Mouse (Mus musculus): ENCODE results near the gene 2410137M14Rik.
"Not testable (repeated sequence)": the region's sequence is repeated elsewhere in the genome, so short reads cannot be mapped to it uniquely, and the experiment has no call there.

Gene 2410137M14Rik

DNA sequence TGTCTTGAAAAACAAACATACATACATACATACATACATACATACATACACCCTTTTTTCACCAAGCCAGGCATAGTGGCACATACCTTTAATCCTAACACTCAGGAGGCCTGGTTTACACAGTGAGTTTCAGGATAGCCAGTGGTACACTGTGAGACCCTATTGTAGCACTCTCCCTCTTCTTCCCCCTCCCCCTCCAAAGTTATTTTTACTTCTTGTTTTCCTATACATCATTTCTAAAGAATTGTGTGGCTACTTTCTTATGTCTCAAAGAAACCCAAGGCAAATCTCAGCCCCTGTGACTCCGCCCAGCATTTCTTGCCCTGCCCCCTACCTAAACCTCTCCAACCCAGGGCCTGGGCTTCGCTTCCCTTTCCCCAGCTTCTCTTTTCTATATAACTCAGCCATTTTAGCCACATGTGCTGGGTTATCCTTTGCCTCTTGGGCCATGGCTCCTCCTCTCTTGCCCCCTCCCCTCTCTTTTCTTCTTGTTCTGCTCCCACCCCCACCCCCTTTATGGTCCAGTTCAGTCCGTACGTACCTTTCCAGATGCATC is 12.8 kb upstream of the 2410137M14Rik start:
- no peak for DNase-seq (ENCODE audit: low read depth)

DNA sequence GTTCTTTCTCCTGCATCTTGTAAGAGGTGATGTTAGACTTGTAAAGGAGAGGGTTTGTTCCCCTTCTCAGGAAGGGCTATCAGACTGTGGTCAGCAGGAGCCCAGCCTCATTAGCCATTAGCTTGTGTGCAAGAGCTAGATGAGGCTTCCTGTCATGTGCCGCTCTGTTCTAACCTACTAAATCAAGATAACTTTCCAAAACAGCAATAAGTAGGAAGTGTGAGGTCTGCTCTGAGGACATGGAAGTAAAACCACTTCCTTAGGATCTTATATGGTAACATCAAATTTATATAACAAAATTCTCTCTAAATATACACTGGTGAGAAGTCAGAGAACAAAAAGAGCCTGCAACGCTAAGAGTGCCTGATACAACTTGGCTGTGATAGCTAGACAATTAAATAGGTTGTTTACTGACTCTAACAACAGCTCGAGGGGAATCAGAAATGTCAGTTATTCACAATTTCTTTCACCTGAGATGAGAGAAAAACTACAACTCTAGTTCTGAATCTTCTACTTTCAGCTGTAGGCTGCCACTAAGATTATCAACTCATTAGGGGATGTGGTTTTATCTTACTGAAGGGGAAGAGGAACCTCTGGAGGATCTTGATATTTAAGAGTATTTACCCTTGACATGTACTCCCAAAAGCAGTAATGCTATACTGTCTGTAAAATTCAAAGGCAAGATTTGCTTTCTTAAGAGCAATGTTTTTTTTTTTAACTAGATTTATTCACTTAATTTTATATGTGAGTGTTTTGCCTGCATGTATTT is 11.5 kb upstream of the 2410137M14Rik start:
- no peak for DNase-seq (ENCODE audit: low read depth)

DNA sequence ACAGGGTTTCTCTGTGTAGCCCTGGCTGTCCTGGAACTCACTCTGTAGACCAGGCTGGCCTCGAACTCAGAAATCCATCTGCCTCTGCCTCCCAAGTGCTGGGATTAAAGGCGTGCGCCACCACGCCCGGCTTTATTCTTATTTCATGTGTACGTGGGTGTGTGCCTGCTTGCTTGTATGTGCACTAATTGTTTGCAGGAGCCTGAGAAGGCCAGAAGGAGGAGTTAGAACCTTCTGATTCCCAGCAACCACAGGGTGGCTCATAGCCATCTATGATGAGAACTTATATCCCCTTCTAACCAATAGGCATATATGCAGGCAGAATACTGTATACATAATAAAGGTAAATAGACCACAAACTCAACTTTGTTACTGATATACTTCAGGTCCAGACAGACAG is 9.6 kb upstream of the 2410137M14Rik start:
- DNase-seq (ENCODE audit: low read depth), result not testable (repeated sequence)

DNA sequence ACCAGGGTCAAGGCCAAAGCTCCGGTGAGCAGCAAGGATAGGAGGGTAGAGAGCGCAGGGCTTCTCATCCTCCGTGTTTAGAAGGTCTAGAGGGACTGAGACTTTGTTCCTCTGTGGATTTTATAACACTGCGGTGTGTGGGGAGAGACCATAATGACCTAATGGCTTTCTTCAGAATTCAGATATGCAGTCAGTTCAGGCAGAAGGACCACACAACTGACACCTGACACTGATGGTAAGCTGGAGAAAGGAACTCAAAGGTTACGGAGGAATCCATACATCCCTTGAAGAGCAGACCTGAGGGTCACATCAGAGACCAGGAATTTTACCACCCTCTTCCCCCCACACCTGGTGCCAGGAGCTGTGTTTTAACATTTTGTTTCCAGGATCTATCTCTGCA is 8.4 kb upstream of the 2410137M14Rik start, which contains the start of gene H2-M5:
TSS of gene H2-M5 (minus strand) at position 101 of the 400 bp plus-strand sequence.
- no peak for DNase-seq (ENCODE audit: low read depth)

DNA sequence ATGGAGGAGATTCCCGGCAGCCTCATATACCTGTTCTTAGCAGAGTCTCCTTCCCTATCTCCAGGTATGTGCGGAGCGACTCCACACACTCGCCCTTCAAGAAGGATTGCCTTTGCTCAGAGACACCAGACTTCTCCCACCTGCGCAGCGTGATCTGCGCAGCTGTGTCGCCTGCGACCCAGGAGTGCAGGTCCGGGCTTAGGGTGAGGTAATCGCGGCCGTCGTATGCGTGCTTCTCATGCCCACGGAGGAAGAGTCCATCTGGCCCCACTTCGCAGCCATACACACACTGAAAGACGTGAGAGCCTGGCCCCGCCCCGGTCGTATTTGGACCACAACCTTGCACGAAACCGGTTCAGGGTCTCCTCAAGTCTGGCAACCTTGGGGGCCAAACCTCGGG is 7.4 kb upstream of the 2410137M14Rik start:
- no peak for DNase-seq (ENCODE audit: low read depth)

DNA sequence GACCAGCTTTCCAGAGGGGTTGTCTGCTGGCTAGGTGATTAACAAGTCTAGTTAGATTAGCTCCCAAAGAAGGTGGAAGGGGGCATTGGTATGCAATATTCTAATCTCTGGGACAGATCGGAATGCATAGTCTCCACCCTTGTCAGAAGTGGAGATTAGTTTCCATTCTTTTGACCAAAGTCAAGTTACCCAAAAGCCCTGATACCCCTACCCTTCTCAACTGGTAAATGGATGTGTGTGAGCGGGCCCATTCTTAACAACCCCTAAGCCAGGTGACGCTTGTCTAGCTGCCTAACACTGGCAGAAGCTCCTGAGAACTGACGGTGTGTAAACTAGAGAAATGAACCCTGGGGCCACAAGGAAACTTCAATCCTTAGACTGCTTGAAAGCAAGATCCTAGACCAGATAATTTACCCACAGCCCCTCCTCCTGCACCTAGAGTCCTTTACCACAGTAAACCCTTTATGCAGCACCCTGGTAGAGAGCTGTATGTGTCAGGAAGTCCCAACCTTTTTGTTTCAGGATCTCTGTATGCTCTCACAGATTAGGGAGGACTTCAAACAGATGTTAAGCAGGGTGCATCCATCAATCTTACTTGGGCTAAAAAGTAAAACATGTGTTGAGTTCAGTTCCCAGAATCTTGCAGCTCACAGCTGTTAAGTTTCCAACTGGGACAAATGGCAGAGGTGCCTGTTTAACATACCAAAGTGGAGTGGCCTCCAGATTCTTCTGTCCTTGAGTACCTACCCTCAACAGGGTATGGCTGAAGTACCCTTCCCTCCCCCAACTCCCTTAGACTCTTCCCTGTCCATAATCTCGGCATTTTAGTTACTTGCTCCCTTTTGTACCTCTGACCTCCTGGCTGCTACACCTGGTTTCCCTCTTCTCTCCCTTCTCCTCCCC is 1.5 kb upstream of the 2410137M14Rik start:
- no peak for DNase-seq (ENCODE audit: low read depth)

DNA sequence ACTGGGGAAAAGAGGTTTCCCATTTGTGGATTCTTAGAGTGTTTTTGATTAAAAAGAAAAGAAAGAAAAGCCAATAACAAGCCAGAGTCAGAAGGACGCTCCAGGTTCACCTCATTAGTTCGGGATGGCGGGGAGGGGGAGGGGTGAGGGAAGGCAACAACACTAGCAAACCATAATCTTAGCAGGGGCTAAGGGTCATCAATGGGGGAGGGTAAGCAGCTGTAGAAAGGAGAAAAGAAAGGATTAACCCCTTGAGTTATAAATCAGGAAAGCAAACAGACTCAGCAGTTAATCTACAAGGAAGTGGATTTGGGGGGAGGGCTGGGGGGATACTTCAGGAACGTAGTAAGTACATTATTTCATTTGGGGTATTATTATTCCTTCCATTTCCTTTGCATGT is 808 bp upstream of the 2410137M14Rik start:
- DNase-seq (ENCODE audit: low read depth), result no peak

DNA sequence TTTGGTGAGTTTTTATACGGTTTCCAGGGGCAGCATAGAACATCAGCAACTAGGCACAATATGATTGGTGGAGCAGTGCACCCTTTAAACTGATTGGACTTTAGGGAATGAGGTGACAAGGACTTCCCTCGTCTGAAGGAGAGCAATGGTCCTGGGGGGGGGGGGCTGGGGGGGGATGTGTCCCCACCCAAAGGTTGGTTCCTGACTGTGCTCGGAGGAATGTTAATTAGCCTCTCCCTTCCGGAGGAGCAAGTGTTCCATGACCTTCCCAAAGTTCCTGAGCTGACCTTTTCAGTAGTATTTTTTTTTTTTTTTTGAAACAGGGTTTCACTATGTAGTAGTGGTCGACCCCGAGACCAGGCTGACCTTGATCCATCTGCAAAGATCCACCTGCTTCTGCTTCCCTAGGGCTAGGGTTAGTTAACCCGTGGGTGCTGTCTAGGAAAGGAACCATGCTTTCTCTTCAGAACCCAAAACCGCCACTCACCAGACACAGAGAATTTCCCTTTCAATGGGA is 7.7 kb downstream of the 2410137M14Rik start:
- DNase-seq (ENCODE audit: low read depth), result no peak

DNA sequence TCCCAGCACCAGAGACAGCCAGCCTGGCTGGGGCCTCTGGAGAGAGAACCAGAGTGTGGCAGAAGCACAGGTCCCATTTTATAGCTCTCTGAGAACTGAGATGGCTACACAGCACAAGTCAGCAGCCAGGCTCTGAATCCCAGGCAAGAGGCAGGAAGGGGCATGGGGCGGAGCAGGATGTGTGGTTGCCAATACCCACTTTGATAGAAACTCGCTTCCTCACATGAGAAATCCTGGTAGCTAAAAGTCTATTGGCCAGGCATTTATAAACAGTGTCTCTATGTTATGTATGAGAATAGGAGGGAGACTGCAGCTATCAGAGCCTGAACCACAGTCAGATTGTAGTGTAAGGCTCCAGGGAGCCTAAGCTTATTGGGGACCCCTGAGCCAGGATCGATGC is 8.2 kb downstream of the 2410137M14Rik start:
- DNase-seq (ENCODE audit: low read depth), result no peak

DNA sequence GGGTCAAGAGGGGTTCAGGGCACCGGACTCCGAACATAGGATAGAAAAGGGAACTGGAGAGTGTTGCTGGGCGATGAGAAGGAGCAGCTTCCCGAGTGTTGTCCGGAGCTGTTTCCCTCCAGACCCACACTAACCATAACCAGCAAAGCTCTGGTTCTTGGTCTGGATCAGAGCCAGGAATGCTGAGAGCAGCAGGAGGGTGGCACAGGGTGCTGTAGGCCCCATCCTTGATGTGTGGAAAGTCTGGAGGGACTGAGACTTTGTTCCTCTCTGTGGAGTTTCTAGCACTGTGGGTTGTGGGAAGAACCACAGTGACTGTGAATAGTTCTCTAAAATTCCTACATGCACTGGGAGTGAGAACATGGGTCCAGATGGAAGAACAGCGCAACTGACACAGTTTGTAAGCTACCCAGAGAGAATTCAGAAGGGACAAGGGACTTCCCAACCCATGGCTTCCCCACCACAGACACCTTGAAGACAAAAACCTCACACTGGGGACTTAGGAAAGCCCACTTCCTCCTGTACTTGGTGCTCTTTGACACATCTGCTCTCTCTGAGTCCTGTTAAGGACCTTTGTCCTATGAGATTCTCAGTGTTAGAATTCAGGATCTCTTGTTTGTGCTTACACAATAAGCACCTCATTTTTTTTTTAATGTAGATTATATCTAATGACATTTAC is 9.7 kb downstream of the 2410137M14Rik start:
- no peak for DNase-seq (ENCODE audit: low read depth)

DNA sequence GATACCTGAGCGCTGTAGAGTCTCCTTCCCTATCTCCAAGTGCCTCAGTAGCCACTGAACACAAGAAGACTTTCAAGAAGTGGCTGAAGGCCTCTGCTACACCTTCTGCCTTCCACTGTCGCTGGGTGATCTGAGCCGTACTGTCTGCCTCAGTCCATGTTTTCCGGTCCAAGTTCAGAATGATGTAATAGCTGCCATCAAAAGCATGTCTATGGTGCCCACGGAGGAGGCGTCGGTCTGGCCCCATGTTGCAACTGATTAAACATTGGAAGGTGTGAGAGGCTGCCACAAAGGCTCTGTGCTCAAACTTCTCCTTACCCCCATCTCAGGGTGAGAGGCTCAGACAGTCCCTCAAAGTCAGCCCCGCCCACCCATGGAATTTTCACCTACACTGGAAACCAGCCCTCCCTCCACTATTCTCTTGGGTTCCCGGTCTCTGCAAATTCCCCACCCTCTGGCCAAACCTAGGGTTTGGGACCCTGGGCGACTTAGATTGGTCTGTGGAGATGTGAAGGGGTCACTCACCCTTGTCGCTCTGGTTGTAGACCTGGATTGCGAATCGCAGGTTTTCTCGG is 10.6 kb downstream of the 2410137M14Rik start:
- no peak for DNase-seq (ENCODE audit: low read depth)

DNA sequence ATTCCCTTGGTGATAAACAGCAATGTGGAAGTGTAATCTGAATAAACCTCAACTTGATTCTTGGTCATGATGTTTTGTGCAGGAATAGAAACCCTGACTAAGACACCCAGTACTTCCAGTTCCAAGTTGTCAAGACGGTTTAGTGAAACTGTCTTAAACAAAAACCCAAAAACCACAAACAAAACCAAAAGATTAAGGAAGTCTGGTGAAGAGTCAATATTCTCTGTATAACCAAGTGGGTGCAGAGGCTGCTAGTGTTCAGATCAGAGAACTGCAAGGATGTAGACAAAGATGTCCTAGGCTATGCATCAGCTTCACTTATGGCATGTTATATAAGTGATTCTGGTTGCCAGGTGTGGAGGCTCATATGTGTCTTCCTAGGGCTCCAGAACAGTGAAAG is 14.2 kb downstream of the 2410137M14Rik start:
- DNase-seq (ENCODE audit: low read depth), result no peak

DNA sequence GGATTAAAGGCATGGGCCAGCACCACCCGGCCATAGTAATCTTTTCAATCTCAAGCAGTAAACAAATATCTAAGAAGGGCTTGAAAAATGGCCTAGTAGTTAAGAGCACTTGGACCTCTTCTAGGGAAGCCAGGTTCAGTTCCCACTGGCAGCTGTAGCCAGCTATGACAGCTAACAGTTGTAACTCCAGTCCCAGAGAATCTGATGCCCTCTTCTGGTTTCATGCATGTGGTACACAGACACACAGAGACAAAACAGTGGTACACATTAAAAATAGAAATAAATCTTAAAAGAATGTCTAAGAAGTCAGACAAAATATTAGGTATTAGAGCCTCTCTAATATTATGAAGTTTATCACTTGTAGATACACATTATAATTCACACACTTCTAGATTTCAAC is 19.9 kb downstream of the 2410137M14Rik start:
- no peak for DNase-seq (ENCODE audit: low read depth)

DNA sequence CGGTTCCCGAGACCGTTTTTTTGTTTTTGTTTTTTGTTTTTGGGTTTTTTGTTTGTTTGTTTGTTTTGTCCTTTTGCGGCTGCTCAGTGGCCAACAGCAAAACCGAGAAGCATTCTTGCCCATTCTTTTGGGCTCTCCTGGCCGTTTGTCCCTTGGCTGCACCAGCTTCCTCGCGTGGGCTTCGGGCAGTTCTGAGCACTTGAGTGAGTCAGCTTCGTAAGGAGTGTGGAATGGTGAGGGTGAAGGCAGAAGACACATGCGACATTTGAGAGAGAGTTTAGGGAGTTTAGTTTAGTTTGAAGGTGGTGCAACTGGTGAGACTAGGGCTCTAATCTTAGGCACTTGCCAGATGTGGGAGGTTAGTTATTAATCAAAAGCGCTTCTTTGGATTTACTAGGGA is 22.2 kb downstream of the 2410137M14Rik start:
- DNase-seq (ENCODE audit: low read depth), result no peak

DNA sequence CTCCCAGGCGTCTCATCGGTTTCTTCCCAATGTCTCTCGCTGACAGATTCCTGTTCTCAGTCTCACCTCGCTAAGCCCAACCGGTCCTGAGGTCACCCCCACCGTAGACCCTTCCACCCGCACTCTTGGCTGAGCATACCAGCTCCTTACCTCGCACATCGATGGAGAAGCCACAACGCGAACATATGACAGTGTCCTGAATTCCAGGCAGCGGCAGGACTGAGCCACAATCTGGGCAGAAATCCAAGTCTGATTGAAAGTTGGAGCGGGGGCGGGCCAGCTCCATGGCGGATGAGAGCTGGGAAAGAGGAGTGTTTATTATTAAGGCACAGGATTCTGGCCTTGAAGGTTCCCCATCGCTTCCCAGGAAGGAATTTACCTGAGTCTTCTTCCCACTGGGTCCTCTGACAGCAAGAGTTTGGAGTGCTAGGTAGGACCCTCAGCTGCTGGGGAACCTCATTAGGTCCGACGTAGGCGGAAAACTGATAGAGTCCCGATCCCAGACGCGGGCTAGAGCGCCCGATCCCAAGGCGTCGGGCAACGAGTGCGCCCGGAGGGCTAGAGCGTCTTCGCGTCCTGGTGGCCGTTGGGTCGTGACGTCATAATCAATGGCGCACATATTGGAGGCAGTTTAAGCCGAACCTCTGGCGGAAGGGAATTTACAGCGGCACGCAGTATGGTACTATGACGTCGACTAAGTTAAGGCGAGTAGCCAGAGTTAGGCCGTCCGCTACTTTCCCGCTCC is 22.9 kb downstream of the 2410137M14Rik start, which contains the start of the genes Znrd1 and Znrd1as:
TSS of gene Znrd1 (minus strand) at position 561 of the 745 bp plus-strand sequence.
TSS of gene Znrd1as (plus strand) at position 594 of the 745 bp plus-strand sequence.
- DNase-seq (ENCODE audit: low read depth), result peak; percentile 91

DNA sequence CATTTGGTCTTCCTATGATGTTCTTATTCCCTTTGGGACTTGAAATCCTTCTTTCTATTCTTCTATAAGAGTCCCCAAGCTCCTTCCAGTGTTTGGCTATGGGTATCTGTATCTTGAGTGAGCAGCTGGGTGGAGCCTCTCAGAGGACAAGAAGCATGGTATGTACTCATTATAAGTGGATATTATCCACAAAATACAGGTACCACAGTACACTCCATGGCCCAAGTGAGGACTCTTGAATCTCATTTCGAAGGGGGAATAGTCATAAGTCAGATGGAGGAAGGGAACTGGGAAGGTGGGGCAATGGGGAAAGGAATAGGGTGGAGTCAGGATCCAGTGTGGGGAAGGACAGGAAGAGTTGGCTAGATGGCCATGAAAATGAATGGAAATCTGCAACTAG is 28.0 kb downstream of the 2410137M14Rik start:
- DNase-seq (ENCODE audit: low read depth), result no peak

DNA sequence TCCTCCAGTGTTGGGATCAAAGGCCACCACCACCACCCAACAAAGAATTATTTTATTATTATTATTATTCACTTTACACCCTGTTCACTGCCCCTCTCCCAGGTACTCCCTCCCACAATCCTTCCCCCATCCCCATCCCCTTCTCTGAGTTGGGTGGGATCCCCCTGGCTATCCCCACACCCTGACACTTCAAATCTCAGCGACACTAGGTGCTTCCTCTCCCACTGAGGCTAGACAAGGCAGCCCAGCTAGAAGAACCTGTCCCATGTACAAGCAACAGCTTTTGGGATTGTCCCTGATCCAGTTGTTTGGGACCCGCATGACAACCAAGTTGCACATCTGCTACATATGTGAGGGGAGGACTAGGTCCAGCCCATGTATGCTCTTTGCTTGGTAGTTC is 28.4 kb downstream of the 2410137M14Rik start:
- no peak for DNase-seq (ENCODE audit: low read depth)

DNA sequence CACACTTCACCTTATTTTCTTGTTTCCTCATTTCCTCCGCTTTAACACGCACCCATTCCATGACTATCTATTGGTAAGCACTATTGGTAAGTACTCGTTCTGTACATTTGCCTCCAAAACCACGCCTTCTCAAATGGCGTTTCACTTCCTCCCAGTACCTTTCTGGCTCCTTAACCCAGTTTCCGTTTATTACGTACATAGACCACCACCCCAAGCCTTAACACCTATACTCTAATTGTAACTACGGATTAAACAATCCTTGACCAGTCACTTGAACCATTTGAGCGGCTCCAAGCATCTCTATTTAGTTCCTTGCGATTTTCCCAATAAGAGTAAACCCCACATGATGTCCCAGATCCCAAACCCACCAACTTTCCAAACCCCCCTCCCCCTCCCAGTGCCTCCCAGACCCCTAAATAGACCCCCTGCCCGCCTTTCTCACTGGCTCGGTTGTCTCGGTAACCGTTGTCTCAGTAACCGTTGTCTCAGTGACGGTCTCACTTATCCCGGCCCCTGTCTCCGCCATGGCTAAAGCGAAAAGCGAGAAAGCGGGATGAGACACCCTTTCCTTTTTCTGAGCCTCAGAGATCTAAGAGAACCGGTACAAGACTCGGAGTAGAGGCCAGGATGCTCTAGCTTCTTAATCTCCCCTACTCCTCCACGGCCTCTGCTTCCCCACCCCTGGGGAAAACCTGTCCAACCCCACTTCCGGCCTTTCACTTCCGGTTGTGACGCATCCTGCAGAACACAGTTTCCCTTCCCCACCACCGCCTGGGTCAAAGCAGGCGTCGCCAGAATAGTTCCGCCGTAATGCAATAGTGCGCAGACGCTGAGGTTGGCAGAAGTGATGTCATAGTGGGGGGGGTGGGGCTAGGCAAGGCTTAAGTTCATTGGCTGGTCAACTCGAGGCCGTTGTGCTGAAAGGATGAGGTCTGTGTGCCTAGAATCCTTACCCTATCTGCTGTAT is 29.8 kb downstream of the 2410137M14Rik start, which contains the start of gene Ppp1r11:
TSS of gene Ppp1r11 (minus strand) at position 761 of the 967 bp plus-strand sequence.
- DNase-seq (ENCODE audit: low read depth), result peak; percentile 97

DNA sequence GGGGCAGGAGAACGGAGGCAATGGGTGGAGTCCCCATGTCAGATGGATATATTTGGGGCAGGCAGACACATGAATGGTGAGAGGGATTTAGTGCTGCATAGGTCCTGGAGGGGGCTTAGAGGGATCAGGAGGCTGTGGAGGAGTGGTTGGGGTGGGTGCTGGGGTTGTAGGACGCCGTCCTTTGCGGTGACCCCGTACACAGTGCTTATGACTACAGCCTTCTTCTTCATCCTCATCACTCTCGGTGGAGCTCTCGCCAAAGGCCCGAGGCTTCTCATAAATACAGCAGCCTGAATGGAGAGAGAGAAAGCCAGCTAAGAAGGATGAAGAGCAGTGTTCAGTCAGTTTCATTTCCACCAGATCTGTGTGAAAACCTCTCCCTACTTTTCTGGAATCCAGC is 31.8 kb downstream of the 2410137M14Rik start:
- DNase-seq (ENCODE audit: low read depth), result no peak
